Mouse (Mus musculus) midbrain, embryonic 11.5 days (tissue): ENCODE measurements around the gene Copa. TPM values are rescaled to one million over a fixed set of nuclear protein-coding genes. Genes with fewer than 3 reads are reported as not detected.

Experiments
- ATAC-seq: fragments of 200-750 bp; cut with Nextera tagmentation; 2 replicates; pipeline ENCODE4 v1.8.0; 2017; ENCODE audit warnings: moderate TSS enrichment, moderate library complexity; ENCODE audit not compliant: low FRiP score
- DNase-seq: peaks from one replicate; pipeline ENCODE4 v3.0.0; 2015; ENCODE audit warnings: low spot score; ENCODE audit errors: missing footprints
- H3K27ac ChIP-seq: fragments of 300-500 bp; sonication (generic); 2 replicates; pipeline ENCODE4 v1.5.1; 2014; ENCODE audit warnings: low read depth, low read length
- H3K27me3 ChIP-seq: fragments of 300-500 bp; sonication (generic); 2 replicates; pipeline ENCODE4 v1.6.1; 2014; ENCODE audit warnings: mild to moderate bottlenecking, low read length, moderate library complexity, mixed read lengths; ENCODE audit not compliant: control insufficient read depth, insufficient read depth
- H3K36me3 ChIP-seq: fragments of 300-500 bp; sonication (generic); 2 replicates; pipeline ENCODE4 v1.6.1; 2014; ENCODE audit warnings: mild to moderate bottlenecking, low read length, moderate library complexity, mixed read lengths; ENCODE audit not compliant: control insufficient read depth, insufficient read depth
- H3K4me1 ChIP-seq: fragments of 300-500 bp; sonication (generic); 2 replicates; pipeline ENCODE4 v1.6.1; 2014; ENCODE audit warnings: low read length; ENCODE audit not compliant: control insufficient read depth, insufficient read depth
- H3K4me2 ChIP-seq: fragments of 300-500 bp; sonication (generic); 2 replicates; pipeline ENCODE4 v1.6.1; 2014; ENCODE audit warnings: mild to moderate bottlenecking, moderate library complexity
- H3K4me3 ChIP-seq: fragments of 300-500 bp; sonication (generic); 2 replicates; pipeline ENCODE4 v1.5.1; 2014; ENCODE audit warnings: low read depth, low read length
- H3K9ac ChIP-seq: fragments of 300-500 bp; sonication (generic); 2 replicates; pipeline ENCODE4 v1.6.1; 2014; ENCODE audit warnings: low read length
- H3K9me3 ChIP-seq: fragments of 300-500 bp; sonication (generic); 2 replicates; pipeline ENCODE4 v1.6.1; 2016; ENCODE audit warnings: low read length; ENCODE audit not compliant: control insufficient read depth
- WGBS: fragments of 180-500 bp; shearing (Covaris S2); extraction: QIAGEN DNeasy Blood & Tissue Kit; methylation state at CpG from one replicate; pipeline ENCODE4 v1.1.7; 2014; 5-methylcytosine and 5-hydroxymethylcytosine counted together
- polyA plus RNA-seq: library from polyadenylated mRNA; unstranded; fragments of >200 nt; fragmentation: Nextera tagmentation; extraction: Ambion mirVana; gene quantifications from 2 replicates; pipeline ENCODE4 v1.2.1, GENCODE M21; 2014

The Copa gene
- polyA plus RNA-seq, 1 experiment from 2014 or later, result 178 TPM

- no peak for DNase-seq
Observed at GRCm38 (mm10) chr1:172071556-172071955, 10.8 kb upstream of the Copa start.

GRCm38 (mm10) chr1:172072604-172073003 is 9.7 kb upstream of the Copa start:
- H3K36me3 ChIP-seq, result peaks cover 40% of the 10 kb centered on the region
- no peak overlapping the region for H3K4me3 ChIP-seq
- H3K27ac ChIP-seq, result no peak overlapping the region
- H3K4me2 ChIP-seq, result no peak overlapping the region
- H3K27me3 ChIP-seq, result no peaks in the 10 kb centered on the region
- H3K4me1 ChIP-seq, result no peaks in the 10 kb centered on the region
- no peak for ATAC-seq
- DNase-seq, result peak; percentile 69
- H3K9ac ChIP-seq, result no peak overlapping the region
- H3K9me3 ChIP-seq, result no peaks in the 10 kb centered on the region
- WGBS, result 97% methylated on average over 7 of the region's 7 CpGs

More at GRCm38 (mm10) chr1:172071556-172071955, 10.8 kb upstream of the Copa start:
- 69% methylated on average over 4 of the region's 4 CpGs for WGBS
- Histone ChIP-seq H3K4me3 (no peak overlapping the region), H3K4me2 (no peak overlapping the region), H3K36me3 (peaks cover 45% of the 10 kb centered on the region), H3K27ac (no peak overlapping the region; the same call in 1 of the 2 replicates), H3K27me3 (no peaks in the 10 kb centered on the region), H3K9ac (no peak overlapping the region), H3K4me1 (no peaks in the 10 kb centered on the region), H3K9me3 (no peaks in the 10 kb centered on the region)
- peak; percentile 56; the same call in 1 of the 2 replicates for ATAC-seq

GRCm38 (mm10) chr1:172077981-172078380 is 4.3 kb upstream of the Copa start:
- 80% methylated on average over 5 of the region's 5 CpGs for WGBS

GRCm38 (mm10) chr1:172082899-172083445 is 643 bp downstream of the Copa start:
- H3K4me3 ChIP-seq, result peak overlapping the region; percentile 81
- peak overlapping the region; percentile 40; the same call in 1 of the 2 replicates for H3K27ac ChIP-seq
- 4% methylated on average over 24 of the region's 24 CpGs for WGBS
- ATAC-seq (peak; percentile 81; the same call in 1 of the 2 replicates), DNase-seq (no peak)
- peak overlapping the region; percentile 87 for H3K9ac ChIP-seq
- peaks cover 9% of the 10 kb centered on the region for H3K4me1 ChIP-seq
- peaks cover 10% of the 10 kb centered on the region for H3K36me3 ChIP-seq
- H3K4me2 ChIP-seq, result peak overlapping the region; percentile 53
- no peaks in the 10 kb centered on the region for H3K9me3 ChIP-seq
- H3K27me3 ChIP-seq, result no peaks in the 10 kb centered on the region

More at GRCm38 (mm10) chr1:172077981-172078380, 4.3 kb upstream of the Copa start:
- Histone ChIP-seq H3K9me3 (no peaks in the 10 kb centered on the region), H3K27ac (no peak overlapping the region), H3K4me1 (peaks cover 4% of the 10 kb centered on the region), H3K27me3 (no peaks in the 10 kb centered on the region), H3K4me3 (no peak overlapping the region), H3K36me3 (peaks cover 16% of the 10 kb centered on the region), H3K4me2 (no peak overlapping the region), H3K9ac (no peak overlapping the region)
- DNase-seq (no peak), ATAC-seq (no peak)

GRCm38 (mm10) chr1:172093522-172093921 is 11.2 kb downstream of the Copa start:
- no peak overlapping the region for H3K9ac ChIP-seq
- 0 out of 2 replicates have a peak, but pooled peaks cover 2% of the 10 kb centered on the region for H3K4me1 ChIP-seq
- no peak overlapping the region for H3K4me2 ChIP-seq
- ATAC-seq, result no peak
- no peaks in the 10 kb centered on the region for H3K27me3 ChIP-seq
- 67% methylated on average over 3 of the region's 3 CpGs for WGBS
- H3K36me3 ChIP-seq, result peaks cover 20% of the 10 kb centered on the region
- no peak overlapping the region for H3K4me3 ChIP-seq
- H3K27ac ChIP-seq, result no peak overlapping the region
- no peak for DNase-seq
- H3K9me3 ChIP-seq, result no peaks in the 10 kb centered on the region

- DNase-seq, result no peak
- H3K27ac ChIP-seq, result no peak overlapping the region
- no peaks in the 10 kb centered on the region for H3K9me3 ChIP-seq
- no peak overlapping the region for H3K9ac ChIP-seq
- peaks cover 20% of the 10 kb centered on the region for H3K36me3 ChIP-seq
- no peaks in the 10 kb centered on the region for H3K27me3 ChIP-seq
- H3K4me1 ChIP-seq, result 0 out of 2 replicates have a peak, but pooled peaks cover 2% of the 10 kb centered on the region
- H3K4me3 ChIP-seq, result no peak overlapping the region
- H3K4me2 ChIP-seq, result no peak overlapping the region
- no peak for ATAC-seq
Observed at GRCm38 (mm10) chr1:172094295-172094694, 12.0 kb downstream of the Copa start.

- WGBS, result 42% methylated on average over 6 of the region's 6 CpGs
- Histone ChIP-seq H3K36me3 (peaks cover 25% of the 10 kb centered on the region), H3K9ac (no peak overlapping the region), H3K27me3 (no peaks in the 10 kb centered on the region), H3K4me2 (no peak overlapping the region), H3K27ac (no peak overlapping the region; the same call in 1 of the 2 replicates), H3K4me1 (0 out of 2 replicates have a peak, but pooled peaks cover 2% of the 10 kb centered on the region), H3K9me3 (no peaks in the 10 kb centered on the region), H3K4me3 (no peak overlapping the region)
- no peak for DNase-seq
- ATAC-seq, result peak; percentile 67
Observed at GRCm38 (mm10) chr1:172095202-172095601, 12.9 kb downstream of the Copa start.

GRCm38 (mm10) chr1:172099325-172100033 is 17.1 kb downstream of the Copa start:
- ATAC-seq, result no peak
- H3K27me3 ChIP-seq, result no peaks in the 10 kb centered on the region
- H3K27ac ChIP-seq, result no peak overlapping the region
- no peaks in the 10 kb centered on the region for H3K9me3 ChIP-seq
- DNase-seq, result no peak
- H3K4me2 ChIP-seq, result no peak overlapping the region
- 90% methylated on average over 6 of the region's 6 CpGs for WGBS
- H3K4me1 ChIP-seq, result 0 out of 2 replicates have a peak, but pooled peaks cover 2% of the 10 kb centered on the region
- no peak overlapping the region for H3K9ac ChIP-seq
- peaks cover 25% of the 10 kb centered on the region for H3K36me3 ChIP-seq
- H3K4me3 ChIP-seq, result no peak overlapping the region

- DNase-seq, result no peak
- Histone ChIP-seq H3K4me3 (no peak overlapping the region), H3K36me3 (peaks cover 23% of the 10 kb centered on the region), H3K27ac (no peak overlapping the region), H3K9me3 (no peaks in the 10 kb centered on the region), H3K9ac (no peak overlapping the region), H3K4me1 (no peaks in the 10 kb centered on the region), H3K27me3 (no peaks in the 10 kb centered on the region), H3K4me2 (no peak overlapping the region)
- no peak for ATAC-seq
- WGBS, result 82% methylated on average over 4 of the region's 4 CpGs
Observed at GRCm38 (mm10) chr1:172103619-172104018, 21.3 kb downstream of the Copa start.
